Mouse (Mus musculus) right cerebral cortex, postnatal 36 days (tissue): ENCODE measurements around the gene Fstl3.
A peak's percentile ranks its signal among the peaks of the same experiment; 100 is the strongest.
"Not testable (repeated sequence)": the region's sequence is repeated elsewhere in the genome, so short reads cannot be mapped to it uniquely, and the experiment has no call there.

Experiments used
- DNase-seq, 2 experiments: peaks; one replicate each; pipeline ENCODE4 v3.0.0; 2022; ENCODE audit warnings: low spot score in 2 of 2, mixed read lengths in 1 of 2

Fstl3 gene

GRCm38 (mm10) chr10:79777103-79777531, at the start of gene Fstl3:
Gene Fstl3 (plus strand): TSS chr10:79777272.
- DNase-seq = no peak

- peak; percentile 58 to 70 for DNase-seq
Observed at GRCm38 (mm10) chr10:79728323-79729249, 48.5 kb upstream of the Fstl3 start.

GRCm38 (mm10) chr10:79729357-79729965, 47.6 kb upstream of the Fstl3 start:
- DNase-seq = no peak

- DNase-seq = no peak
Observed at GRCm38 (mm10) chr10:79732500-79732899, 44.6 kb upstream of the Fstl3 start.

- DNase-seq = no peak
Observed at GRCm38 (mm10) chr10:79733847-79734246, 43.2 kb upstream of the Fstl3 start.

GRCm38 (mm10) chr10:79735361-79735760, 41.7 kb upstream of the Fstl3 start:
- DNase-seq = no peak

GRCm38 (mm10) chr10:79736706-79737105, 40.4 kb upstream of the Fstl3 start:
- no peak for DNase-seq

GRCm38 (mm10) chr10:79738259-79738658, 38.8 kb upstream of the Fstl3 start:
- no peak for DNase-seq

GRCm38 (mm10) chr10:79739234-79739633, 37.8 kb upstream of the Fstl3 start:
- no peak for DNase-seq

- DNase-seq = no peak
Observed at GRCm38 (mm10) chr10:79740863-79741262, 36.2 kb upstream of the Fstl3 start.

- no peak for DNase-seq
Observed at GRCm38 (mm10) chr10:79743161-79743560, 33.9 kb upstream of the Fstl3 start.

- DNase-seq = no peak
Observed at GRCm38 (mm10) chr10:79743650-79744365, 33.3 kb upstream of the Fstl3 start.

GRCm38 (mm10) chr10:79745411-79745810, 31.7 kb upstream of the Fstl3 start:
- no peak for DNase-seq

- DNase-seq = peak; percentile 96 to 97
Observed at GRCm38 (mm10) chr10:79745898-79746773, 30.9 kb upstream of the Fstl3 start, which contains the start of gene Polrmt. Gene Polrmt (minus strand): TSS chr10:79746581.

- DNase-seq = no peak
Observed at GRCm38 (mm10) chr10:79746774-79747151, 30.3 kb upstream of the Fstl3 start.

- no peak for DNase-seq
Observed at GRCm38 (mm10) chr10:79748496-79748895, 28.6 kb upstream of the Fstl3 start.

GRCm38 (mm10) chr10:79754856-79755516, 22.1 kb upstream of the Fstl3 start, which contains the start of gene Fgf22:
Gene Fgf22 (plus strand): TSS chr10:79755076.
- DNase-seq = peak; percentile 70 to 81

GRCm38 (mm10) chr10:79755854-79756253, 21.2 kb upstream of the Fstl3 start:
- no peak for DNase-seq

- no peak for DNase-seq
Observed at GRCm38 (mm10) chr10:79756660-79757059, 20.4 kb upstream of the Fstl3 start.

GRCm38 (mm10) chr10:79759675-79760074, 17.4 kb upstream of the Fstl3 start:
- DNase-seq = not testable (repeated sequence)
